Mouse (Mus musculus) ES-Bruce4 (cell line): ENCODE results near the gene Atg13. TPM values are rescaled to one million over a fixed set of nuclear protein-coding genes. Genes with fewer than 3 reads are reported as not detected.

ENCODE experiments used
- H3K27ac ChIP-seq: 2 replicates; pipeline ENCODE4 v1.5.1; 2012; ENCODE audit warnings: low read length, inconsistent platforms; ENCODE audit not compliant: insufficient read depth
- H3K27me3 ChIP-seq: 2 replicates; pipeline ENCODE4 v1.6.1; 2012; ENCODE audit warnings: mild to moderate bottlenecking, low read length, inconsistent platforms; ENCODE audit not compliant: control insufficient read depth, poor library complexity, insufficient read depth, severe bottlenecking
- H3K36me3 ChIP-seq: 2 replicates; pipeline ENCODE4 v1.6.1; 2012; ENCODE audit warnings: inconsistent platforms, mild to moderate bottlenecking, low read length, moderate library complexity; ENCODE audit not compliant: control insufficient read depth, poor library complexity, insufficient read depth, severe bottlenecking
- H3K4me1 ChIP-seq: one replicate; pipeline ENCODE4 v1.8.1; 2011; ENCODE audit warnings: low read length; ENCODE audit not compliant: control insufficient read depth, insufficient read depth
- H3K4me3 ChIP-seq: 2 replicates; pipeline ENCODE4 v1.5.1; 2011; ENCODE audit warnings: low read depth, mild to moderate bottlenecking, low read length
- H3K9ac ChIP-seq: 2 replicates; pipeline ENCODE4 v1.6.1; 2012; ENCODE audit warnings: low read depth, mild to moderate bottlenecking, inconsistent platforms; ENCODE audit not compliant: poor library complexity, severe bottlenecking
- H3K9me3 ChIP-seq: replicated peaks from 2 replicates; pipeline ENCODE4 v1.6.1; 2012; ENCODE audit warnings: mild to moderate bottlenecking, low read length, inconsistent platforms; ENCODE audit not compliant: control insufficient read depth, poor library complexity, insufficient read depth, severe bottlenecking
- CTCF ChIP-seq: IDR thresholded peaks from one replicate; pipeline ENCODE4 v1.8.1; 2011; ENCODE audit warnings: low read depth, low read length
- EP300 ChIP-seq: IDR thresholded peaks from 2 replicates; pipeline ENCODE4 v1.6.1; 2011; ENCODE audit warnings: low read depth, low read length; ENCODE audit not compliant: insufficient read depth
- POLR2A ChIP-seq: IDR thresholded peaks from one replicate; pipeline ENCODE4 v1.8.1; 2011; ENCODE audit warnings: low read length; ENCODE audit not compliant: insufficient read depth
- polyA plus RNA-seq: library from polyadenylated mRNA; stranded (reverse); fragments of >200 nt; gene quantifications from 2 replicates; pipeline ENCODE4 v1.2.4, GENCODE M21; 2011; ENCODE audit warnings: low read depth; ENCODE audit not compliant: missing spikeins, insufficient read depth, insufficient read length

The Atg13 gene
- polyA plus RNA-seq, 1 experiment, result 38.8 TPM

GRCm38 (mm10) chr2:91650360-91650995 lies 59.9 kb downstream of the Atg13 start:
- peaks cover 14% of the 10 kb centered on the region for H3K36me3 ChIP-seq
- no peak for TF ChIP-seq POLR2A
- no peak for TF ChIP-seq EP300
- TF ChIP-seq CTCF, result no peak
- peak overlapping the region; percentile 49; the same call in 1 of the 2 replicates for H3K27ac ChIP-seq

DNA sequence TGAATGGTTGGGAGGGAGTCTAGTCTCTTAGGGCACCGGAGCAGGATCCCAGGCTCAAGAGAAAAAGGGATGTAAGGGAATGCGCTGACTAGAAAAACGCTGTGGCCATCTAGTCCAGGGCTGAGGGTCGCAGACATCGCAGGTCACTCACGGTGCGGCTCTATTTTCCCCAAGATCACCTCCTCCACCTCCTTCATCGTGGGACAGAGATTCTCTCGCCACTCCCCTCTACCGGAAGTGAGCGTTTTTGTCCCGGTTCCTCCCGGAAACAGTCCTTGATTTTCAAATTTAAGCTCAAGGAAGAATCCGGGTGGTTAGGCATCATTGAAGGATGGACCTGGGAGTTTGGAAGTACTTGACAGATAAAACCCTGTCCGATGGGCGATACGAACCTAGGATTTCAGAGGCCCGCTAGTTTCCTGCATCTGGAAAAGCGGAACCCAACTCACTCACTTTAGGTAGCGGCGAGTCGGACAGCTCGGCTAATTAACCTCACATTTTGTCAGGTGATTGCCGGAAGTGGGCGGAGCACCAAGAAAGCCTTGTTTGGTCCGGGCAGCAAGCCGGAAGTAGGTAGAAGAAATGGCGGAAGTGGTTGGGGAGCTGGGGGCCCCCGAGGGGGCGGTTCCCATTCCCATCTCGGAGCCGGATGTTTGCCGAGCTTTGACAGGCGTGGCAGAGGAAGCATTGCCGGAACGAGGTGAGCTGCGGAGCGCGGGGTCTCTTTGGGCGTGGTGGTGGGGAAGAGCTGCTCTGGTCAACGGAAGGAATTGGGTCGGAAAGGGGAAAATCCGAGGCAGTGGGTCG lies 60.6 kb downstream of the Atg13 start, which contains the start of the genes Zfp408 and Arhgap1:
Gene Zfp408, minus strand, starts transcription at position 239 of the 807 bp plus-strand sequence.
Gene Arhgap1, plus strand, starts transcription at position 308 of the 807 bp plus-strand sequence.
- H3K9ac ChIP-seq, result peak within 1 kb of the TSS; percentile 93
- H3K4me1 ChIP-seq, result no peaks in the 10 kb centered on the region
- H3K4me3 ChIP-seq, result peak within 1 kb of the TSS; percentile 93
- peaks cover 18% of the 10 kb centered on the region for H3K36me3 ChIP-seq
- peak within 1 kb of the TSS; percentile 49; the same call in 1 of the 2 replicates for H3K27ac ChIP-seq
- H3K27me3 ChIP-seq, result no peaks in the 10 kb centered on the region
- TF ChIP-seq POLR2A (peak; percentile 13), CTCF (no peak), EP300 (no peak)
- H3K9me3 ChIP-seq, result no peaks in the 10 kb centered on the region

More at GRCm38 (mm10) chr2:91650360-91650995, 59.9 kb downstream of the Atg13 start:
- no peaks in the 10 kb centered on the region for H3K9me3 ChIP-seq
- H3K27me3 ChIP-seq, result no peaks in the 10 kb centered on the region
- H3K9ac ChIP-seq, result peak overlapping the region; percentile 36
- H3K4me3 ChIP-seq, result peak overlapping the region; percentile 93
- H3K4me1 ChIP-seq, result no peaks in the 10 kb centered on the region

DNA sequence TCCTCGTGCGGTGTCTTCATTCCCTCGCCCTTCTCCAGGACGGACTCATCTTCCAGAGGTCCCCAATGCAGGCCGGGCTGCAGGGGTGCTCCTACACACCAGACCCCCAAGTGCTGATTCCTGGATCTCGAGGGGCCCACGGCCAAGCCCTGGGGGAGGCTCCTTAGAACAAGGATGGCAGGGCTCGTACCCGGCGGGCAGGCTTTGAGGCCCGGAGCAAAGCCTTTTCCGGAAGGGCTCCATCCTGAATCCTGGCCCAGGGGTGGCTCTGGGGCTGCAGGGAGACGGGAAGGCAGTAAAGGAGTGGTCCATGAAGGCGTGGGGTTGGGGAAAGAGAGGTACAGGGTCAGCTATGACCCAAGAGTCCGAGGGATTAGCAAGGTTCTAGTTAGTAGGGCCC lies 61.2 kb downstream of the Atg13 start:
- Histone ChIP-seq H3K4me3 (peak overlapping the region; percentile 88), H3K36me3 (peaks cover 18% of the 10 kb centered on the region), H3K9ac (peak overlapping the region; percentile 93), H3K27me3 (no peaks in the 10 kb centered on the region), H3K9me3 (no peaks in the 10 kb centered on the region), H3K27ac (no peak overlapping the region), H3K4me1 (no peaks in the 10 kb centered on the region)
- TF ChIP-seq POLR2A, result no peak

GRCm38 (mm10) chr2:91646733-91647132 lies 63.6 kb downstream of the Atg13 start:
- no peaks in the 10 kb centered on the region for H3K9me3 ChIP-seq
- no peak overlapping the region for H3K27ac ChIP-seq
- H3K9ac ChIP-seq, result no peak overlapping the region
- no peaks in the 10 kb centered on the region for H3K4me1 ChIP-seq
- H3K27me3 ChIP-seq, result no peaks in the 10 kb centered on the region
- H3K4me3 ChIP-seq, result no peak overlapping the region
- H3K36me3 ChIP-seq, result peaks cover 18% of the 10 kb centered on the region
- TF ChIP-seq CTCF (peak; percentile 73), POLR2A (no peak)

DNA sequence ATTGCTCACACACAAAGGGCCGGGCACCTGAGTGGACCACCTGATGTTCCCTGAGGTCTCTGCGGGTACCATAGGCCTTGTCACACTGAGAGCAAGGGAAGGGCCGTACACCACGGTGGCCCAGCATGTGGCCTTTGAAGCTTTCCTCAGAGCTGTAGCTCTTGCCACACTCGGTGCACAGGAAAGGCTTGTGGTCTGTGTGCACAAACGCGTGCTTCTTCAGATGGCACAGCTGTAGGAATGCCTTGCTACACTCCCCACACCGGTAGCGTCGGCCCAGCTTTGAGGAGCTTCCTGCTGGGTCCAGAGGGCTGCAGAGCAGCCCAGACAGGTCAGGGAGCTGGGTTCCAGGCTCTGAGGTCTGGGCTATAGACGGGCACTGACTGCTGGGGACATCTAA lies 64.6 kb downstream of the Atg13 start:
- H3K9me3 ChIP-seq, result no peaks in the 10 kb centered on the region
- H3K36me3 ChIP-seq, result peaks cover 18% of the 10 kb centered on the region
- H3K9ac ChIP-seq, result no peak overlapping the region
- no peak overlapping the region for H3K4me3 ChIP-seq
- no peak for TF ChIP-seq POLR2A
- no peak for TF ChIP-seq CTCF
- no peak for TF ChIP-seq EP300
- no peaks in the 10 kb centered on the region for H3K27me3 ChIP-seq
- H3K27ac ChIP-seq, result no peak overlapping the region
- H3K4me1 ChIP-seq, result no peaks in the 10 kb centered on the region

GRCm38 (mm10) chr2:91645354-91645753 lies 65.0 kb downstream of the Atg13 start:
- no peaks in the 10 kb centered on the region for H3K4me1 ChIP-seq
- peaks cover 18% of the 10 kb centered on the region for H3K36me3 ChIP-seq
- no peaks in the 10 kb centered on the region for H3K9me3 ChIP-seq

More at GRCm38 (mm10) chr2:91645354-91645753, 65.0 kb downstream of the Atg13 start:
- Histone ChIP-seq H3K27me3 (no peaks in the 10 kb centered on the region), H3K27ac (no peak overlapping the region), H3K4me3 (no peak overlapping the region), H3K9ac (no peak overlapping the region)
- no peak for TF ChIP-seq POLR2A
- no peak for TF ChIP-seq CTCF
- no peak for TF ChIP-seq EP300
